Mouse (Mus musculus) small intestine, adult 2 months (tissue): ENCODE measurements around the gene Cfap20. TPM values are rescaled to one million over a fixed set of nuclear protein-coding genes. Genes with fewer than 3 reads are reported as not detected.

Experiments
- H3K27ac ChIP-seq: fragments of 200-500 bp; 2 replicates; pipeline ENCODE4 v1.5.1; 2012; ENCODE audit warnings: low read depth, low read length, control low read depth, inconsistent platforms; ENCODE audit not compliant: insufficient read depth
- H3K27me3 ChIP-seq: fragments of 200-500 bp; 2 replicates; pipeline ENCODE4 v1.6.1; 2012; ENCODE audit warnings: mild to moderate bottlenecking, moderate library complexity, low read length, inconsistent platforms; ENCODE audit not compliant: control insufficient read depth, insufficient read depth
- H3K36me3 ChIP-seq: fragments of 200-500 bp; 2 replicates; pipeline ENCODE4 v1.6.1; 2012; ENCODE audit warnings: mild to moderate bottlenecking, low read length, control low read depth, inconsistent platforms; ENCODE audit not compliant: control insufficient read depth, insufficient read depth
- H3K4me1 ChIP-seq: fragments of 200-500 bp; 2 replicates; pipeline ENCODE4 v1.6.1; 2012; ENCODE audit warnings: low read length, inconsistent platforms, mixed read lengths; ENCODE audit not compliant: control insufficient read depth, insufficient read depth, insufficient read length
- H3K4me3 ChIP-seq: fragments of 200-500 bp; 2 replicates; pipeline ENCODE4 v1.5.1; 2012; ENCODE audit warnings: low read depth, mild to moderate bottlenecking, control low read depth, inconsistent platforms, low read length, moderate library complexity
- CTCF ChIP-seq: fragments of 200-500 bp; IDR thresholded peaks from 2 replicates; pipeline ENCODE4 v1.5.1; 2012; ENCODE audit warnings: low read depth, mild to moderate bottlenecking, control low read depth, inconsistent platforms, low read length, moderate library complexity, mixed read lengths; ENCODE audit not compliant: insufficient replicate concordance, insufficient read length; ENCODE audit errors: extremely low read depth
- POLR2A ChIP-seq: fragments of 200-500 bp; IDR thresholded peaks from 2 replicates; pipeline ENCODE4 v1.6.1; 2012; ENCODE audit warnings: low read depth, mild to moderate bottlenecking, control low read depth, inconsistent platforms, low read length, moderate library complexity
- WGBS: fragments of 180-500 bp; shearing (Covaris S2); methylation state at CpG from one replicate; pipeline ENCODE4 v1.1.7; 2018; 5-methylcytosine and 5-hydroxymethylcytosine counted together
- polyA plus RNA-seq: library from polyadenylated mRNA; depleted of rRNA; stranded (reverse); fragments of >200 nt; gene quantifications from 2 replicates; pipeline ENCODE4 v1.2.3, GENCODE M21; 2012

Cfap20 gene
- polyA plus RNA-seq, 1 experiment, result 33.3 TPM

DNA sequence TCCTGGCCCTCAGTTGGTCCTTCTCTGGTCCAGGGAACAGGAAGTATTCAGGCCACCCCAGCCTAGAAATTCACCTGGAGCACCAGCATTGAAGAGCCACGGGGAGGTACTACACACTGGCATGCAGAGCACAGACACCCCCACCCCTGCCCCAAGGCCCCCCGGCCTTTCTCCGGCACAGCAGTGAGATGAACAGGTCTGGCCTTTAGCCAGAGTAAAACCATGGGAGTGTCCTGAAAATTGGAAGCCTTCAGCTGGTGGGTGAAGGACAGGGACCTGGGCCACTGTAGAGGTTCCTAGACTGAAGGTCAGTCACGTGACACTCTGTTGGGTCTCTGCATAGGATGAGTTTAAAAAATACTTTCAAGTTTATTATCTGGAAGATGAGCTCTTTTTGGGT lies 10.4 kb upstream of the Cfap20 start:
- H3K27me3 ChIP-seq, result no peaks in the 10 kb centered on the region
- no peaks in the 10 kb centered on the region for H3K4me1 ChIP-seq
- TF ChIP-seq POLR2A (no peak), CTCF (no peak)
- no peak overlapping the region for H3K27ac ChIP-seq
- H3K36me3 ChIP-seq, result peaks cover 17% of the 10 kb centered on the region
- 86% methylated on average over 4 of the region's 4 CpGs for WGBS
- no peak overlapping the region for H3K4me3 ChIP-seq

DNA sequence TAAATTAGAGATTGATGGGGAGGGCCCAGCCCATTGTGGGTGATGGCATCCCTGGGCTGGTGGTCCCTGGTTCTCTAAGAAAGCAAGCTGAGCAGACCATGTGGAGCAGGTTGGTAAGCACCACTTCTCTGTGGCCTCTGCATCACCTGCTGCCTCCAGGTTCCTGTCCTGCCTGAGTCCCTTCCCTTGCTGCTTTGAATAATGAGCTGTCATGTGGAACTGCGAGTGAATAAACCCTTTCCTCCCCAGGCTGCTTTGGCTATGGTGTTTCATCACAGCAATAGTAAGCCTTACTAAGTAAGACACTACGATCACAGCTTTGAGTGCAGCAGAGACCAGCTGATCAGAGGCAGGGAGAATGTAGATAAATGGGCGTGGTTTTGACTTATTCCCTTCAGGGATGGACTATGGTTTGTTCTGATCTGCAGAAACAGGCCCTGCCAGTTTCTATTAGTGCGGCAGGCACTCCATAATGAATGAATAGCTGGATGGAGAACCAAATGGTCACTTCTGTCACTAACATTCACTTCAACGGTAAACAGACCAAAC lies 6.9 kb upstream of the Cfap20 start:
- 31% methylated on average over 5 of the region's 5 CpGs for WGBS
- Histone ChIP-seq H3K36me3 (no peaks in the 10 kb centered on the region), H3K4me3 (no peak overlapping the region), H3K27ac (no peak overlapping the region), H3K27me3 (no peaks in the 10 kb centered on the region), H3K4me1 (no peaks in the 10 kb centered on the region)
- TF ChIP-seq CTCF, result no peak
- TF ChIP-seq POLR2A, result no peak

DNA sequence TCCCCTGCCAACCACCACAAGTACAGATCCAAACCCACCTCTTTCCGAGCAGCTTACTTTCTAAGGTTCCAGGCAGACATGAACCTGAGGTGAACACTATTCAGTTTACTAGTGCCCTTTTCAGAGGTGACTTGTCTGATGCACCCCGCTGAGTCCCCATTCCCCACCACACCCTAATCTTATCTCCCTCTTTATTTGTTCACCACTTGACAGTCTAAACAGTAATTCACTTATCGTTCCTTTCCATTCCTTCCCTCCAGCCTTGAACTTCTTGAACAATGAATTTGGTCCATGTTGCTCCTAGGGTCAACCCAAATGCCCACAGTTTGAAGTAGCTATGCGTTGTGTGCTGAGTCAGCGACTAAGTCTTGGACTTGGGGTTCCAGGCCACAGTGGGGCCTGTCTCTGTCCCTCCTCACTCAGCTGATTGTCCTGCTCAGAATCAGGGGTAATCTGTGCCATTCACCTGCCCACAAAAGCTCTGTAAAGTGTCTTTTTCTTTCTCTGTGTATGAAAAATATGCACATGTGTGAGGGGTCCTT lies 5.6 kb upstream of the Cfap20 start:
- Histone ChIP-seq H3K36me3 (no peaks in the 10 kb centered on the region), H3K27me3 (no peaks in the 10 kb centered on the region), H3K4me3 (no peak overlapping the region), H3K27ac (no peak overlapping the region), H3K4me1 (no peaks in the 10 kb centered on the region)
- TF ChIP-seq CTCF (no peak), POLR2A (no peak)
- 50% methylated on average over 5 of the region's 5 CpGs for WGBS

DNA sequence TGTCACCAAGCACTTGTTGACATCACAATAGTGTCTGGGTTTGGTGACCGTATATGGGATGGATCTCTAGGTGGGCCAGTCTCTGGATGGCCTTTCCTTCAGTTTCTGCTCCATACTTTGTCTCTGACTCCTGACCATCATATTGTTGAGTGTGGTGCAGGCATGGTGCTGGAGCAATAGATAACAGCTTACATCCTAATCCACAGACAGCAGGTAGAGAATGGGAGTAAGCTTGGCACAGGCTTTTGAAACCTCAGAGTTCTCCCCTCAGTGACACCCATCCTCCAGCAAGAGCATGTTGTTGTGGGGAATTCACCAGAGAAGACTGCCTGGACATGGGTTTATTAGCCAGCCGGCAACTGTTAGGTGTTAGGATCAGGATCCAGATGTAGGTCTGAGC lies 4.8 kb upstream of the Cfap20 start:
- Histone ChIP-seq H3K4me3 (no peak overlapping the region), H3K36me3 (no peaks in the 10 kb centered on the region), H3K27ac (no peak overlapping the region), H3K27me3 (no peaks in the 10 kb centered on the region), H3K4me1 (no peaks in the 10 kb centered on the region)
- 91% methylated on average over 2 of the region's 2 CpGs for WGBS
- TF ChIP-seq CTCF (no peak), POLR2A (no peak)

DNA sequence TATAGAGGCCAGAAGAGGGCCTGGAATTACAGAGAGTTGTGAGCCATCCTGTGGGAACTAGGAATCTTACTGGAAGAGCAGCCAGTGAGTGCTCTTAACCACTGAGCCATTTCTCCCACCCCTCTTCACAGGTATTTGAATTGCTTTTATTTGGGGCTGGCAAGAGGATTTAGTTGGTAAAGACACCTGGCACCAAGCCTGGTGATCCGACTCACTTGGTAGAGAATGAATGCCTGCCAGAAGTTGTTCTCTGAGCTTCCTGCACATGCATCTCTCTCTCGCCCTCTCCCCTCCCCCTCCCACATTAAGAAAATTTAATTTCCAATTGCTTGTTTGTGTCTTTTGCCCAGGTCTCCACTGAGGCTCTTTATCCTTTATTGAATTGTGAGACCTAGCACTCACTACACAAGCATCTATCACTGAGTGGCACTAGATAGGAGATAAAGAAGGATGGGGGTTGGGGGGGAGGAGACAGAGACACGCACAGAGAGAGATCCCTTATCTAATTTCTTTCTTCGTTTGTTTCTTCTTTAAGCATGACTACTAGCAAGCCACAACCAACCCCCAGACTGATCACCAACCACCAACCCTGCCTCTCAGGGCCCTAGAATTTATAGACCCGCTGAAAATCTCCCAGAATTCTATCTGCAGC lies 2.8 kb upstream of the Cfap20 start:
- Histone ChIP-seq H3K27me3 (no peaks in the 10 kb centered on the region), H3K27ac (no peak overlapping the region), H3K4me3 (no peak overlapping the region), H3K4me1 (peaks cover 7% of the 10 kb centered on the region), H3K36me3 (no peaks in the 10 kb centered on the region)
- WGBS, result 40% methylated on average over 5 of the region's 5 CpGs
- no peak for TF ChIP-seq POLR2A
- no peak for TF ChIP-seq CTCF

DNA sequence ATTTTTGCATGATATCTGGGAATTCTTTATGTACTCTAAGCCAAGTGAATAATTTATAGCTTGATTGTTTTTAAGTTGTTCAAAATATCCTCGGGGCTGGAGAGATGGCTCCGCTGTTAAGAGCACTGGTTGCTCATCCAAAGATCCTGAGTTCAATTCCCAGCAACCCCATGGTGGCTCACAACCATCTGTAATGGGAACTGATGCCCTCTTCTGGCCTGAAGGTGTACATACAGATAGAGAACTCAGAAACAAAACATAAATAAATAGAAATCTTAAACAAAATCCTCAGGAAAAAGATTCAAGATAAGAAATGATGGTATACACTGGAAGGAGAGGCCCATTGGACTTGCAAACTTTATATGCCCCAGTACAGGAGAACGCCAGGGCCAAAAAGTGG lies 1.3 kb upstream of the Cfap20 start:
- Histone ChIP-seq H3K4me3 (no peak overlapping the region), H3K36me3 (no peaks in the 10 kb centered on the region), H3K27me3 (no peaks in the 10 kb centered on the region), H3K27ac (no peak overlapping the region), H3K4me1 (peaks cover 12% of the 10 kb centered on the region)
- TF ChIP-seq POLR2A, result no peak
- no peak for TF ChIP-seq CTCF
- 93% methylated on average over 3 of the region's 3 CpGs for WGBS

DNA sequence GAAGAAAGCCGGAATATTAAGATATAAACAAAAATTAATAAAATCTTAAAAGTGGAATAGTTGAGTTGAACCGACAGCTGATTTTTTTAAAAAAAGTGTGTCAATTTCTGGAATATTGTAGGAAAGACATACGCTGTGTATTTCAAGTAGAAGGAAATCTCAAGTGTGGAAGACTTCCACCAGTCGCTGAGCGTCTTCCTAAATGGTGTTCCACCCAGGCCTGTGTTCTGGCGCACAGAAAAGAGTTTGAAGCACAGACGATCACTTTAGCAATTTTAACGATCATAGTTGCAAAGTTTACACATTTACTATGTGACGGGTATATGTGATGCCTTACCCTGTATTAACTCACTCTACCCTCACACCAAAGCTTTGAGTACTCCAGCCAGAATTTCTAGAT lies 802 bp upstream of the Cfap20 start:
- H3K36me3 ChIP-seq, result no peaks in the 10 kb centered on the region
- no peak overlapping the region for H3K27ac ChIP-seq
- no peak overlapping the region for H3K4me3 ChIP-seq
- H3K4me1 ChIP-seq, result peaks cover 14% of the 10 kb centered on the region
- TF ChIP-seq POLR2A (no peak), CTCF (no peak)
- H3K27me3 ChIP-seq, result no peaks in the 10 kb centered on the region
- 88% methylated on average over 9 of the region's 9 CpGs for WGBS

DNA sequence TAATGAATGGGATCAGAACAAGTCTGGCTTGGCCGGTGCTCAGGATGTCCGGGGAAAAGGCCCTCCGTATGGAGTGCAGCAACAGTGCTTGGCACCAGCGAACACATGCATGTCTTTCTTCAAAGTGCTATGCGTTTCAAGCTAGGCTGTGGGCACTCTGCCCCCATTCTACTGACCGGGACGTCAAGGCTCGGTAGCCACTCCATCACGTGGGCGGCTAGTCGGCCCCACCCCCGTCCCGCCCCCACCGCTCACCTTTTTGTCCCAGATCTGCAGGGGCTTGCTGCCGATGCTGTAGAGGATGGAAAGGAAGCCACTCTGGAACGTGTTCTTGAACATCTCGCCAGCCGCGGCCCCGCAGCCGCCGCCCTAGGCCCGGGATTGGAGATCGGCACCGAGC lies 436 bp downstream of the Cfap20 start:
- TF ChIP-seq CTCF (no peak), POLR2A (no peak)
- under 1% methylated on average over 25 of the region's 25 CpGs for WGBS
- peak overlapping the region; percentile 83 for H3K27ac ChIP-seq
- H3K36me3 ChIP-seq, result no peaks in the 10 kb centered on the region
- peaks cover 22% of the 10 kb centered on the region for H3K4me1 ChIP-seq
- no peaks in the 10 kb centered on the region for H3K27me3 ChIP-seq
- peak overlapping the region; percentile 85 for H3K4me3 ChIP-seq
